Mouse (Mus musculus) olfactory bulb, adult 2 months (tissue): ENCODE measurements around the gene Mc1r.

Experiments used
- CTCF ChIP-seq: fragments of 200-500 bp; IDR thresholded peaks from 2 replicates; pipeline ENCODE4 v1.5.1; 2012; ENCODE audit warnings: low read depth, mild to moderate bottlenecking, low read length, moderate library complexity; ENCODE audit not compliant: insufficient read depth
- POLR2A ChIP-seq: fragments of 200-500 bp; IDR thresholded peaks from 2 replicates; pipeline ENCODE4 v1.6.1; 2012; ENCODE audit warnings: mild to moderate bottlenecking, low read depth, low read length, moderate library complexity; ENCODE audit not compliant: insufficient read depth

DNA sequence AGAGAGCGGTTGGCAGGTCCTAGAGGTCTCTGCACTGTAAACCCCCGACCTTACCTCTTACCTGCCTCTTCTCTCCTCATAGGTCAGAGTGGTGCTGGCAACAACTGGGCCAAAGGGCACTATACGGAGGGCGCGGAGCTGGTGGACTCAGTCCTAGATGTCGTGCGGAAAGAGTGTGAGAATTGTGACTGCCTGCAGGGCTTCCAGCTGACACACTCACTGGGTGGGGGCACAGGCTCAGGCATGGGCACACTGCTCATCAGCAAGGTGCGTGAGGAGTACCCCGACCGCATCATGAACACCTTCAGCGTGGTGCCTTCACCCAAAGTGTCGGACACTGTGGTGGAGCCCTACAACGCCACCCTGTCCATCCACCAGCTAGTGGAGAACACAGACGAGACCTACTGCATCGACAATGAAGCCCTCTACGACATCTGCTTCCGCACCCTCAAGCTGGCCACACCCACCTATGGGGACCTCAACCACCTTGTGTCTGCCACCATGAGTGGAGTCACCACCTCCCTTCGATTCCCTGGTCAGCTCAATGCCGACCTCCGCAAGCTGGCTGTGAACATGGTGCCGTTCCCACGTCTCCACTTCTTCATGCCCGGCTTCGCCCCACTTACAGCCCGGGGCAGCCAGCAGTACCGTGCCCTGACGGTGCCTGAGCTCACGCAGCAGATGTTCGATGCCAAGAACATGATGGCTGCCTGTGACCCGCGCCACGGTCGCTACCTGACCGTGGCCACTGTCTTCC is 13.8 kb downstream of the Mc1r start:
- TF ChIP-seq CTCF (no peak), POLR2A (no peak)
